Mouse (Mus musculus) forebrain, embryonic 13.5 days (tissue): ENCODE measurements around the gene Synpo2l. TPM values are rescaled to one million over a fixed set of nuclear protein-coding genes. Genes with fewer than 3 reads are reported as not detected.
A peak's percentile ranks its signal among the peaks of the same experiment; 100 is the strongest.

ENCODE experiments used
- ATAC-seq: fragments of 200-750 bp; cut with Nextera tagmentation; 2 replicates; pipeline ENCODE4 v1.8.0; 2017
- H3K27ac ChIP-seq: fragments of 300-500 bp; sonication (generic); 2 replicates; pipeline ENCODE4 v1.5.1; 2015; ENCODE audit warnings: inconsistent platforms, mild to moderate bottlenecking, moderate library complexity
- H3K27me3 ChIP-seq: fragments of 300-500 bp; sonication (generic); 2 replicates; pipeline ENCODE4 v1.6.1; 2015; ENCODE audit warnings: mild to moderate bottlenecking, inconsistent platforms
- H3K36me3 ChIP-seq: fragments of 300-500 bp; sonication (generic); 2 replicates; pipeline ENCODE4 v1.6.1; 2015; ENCODE audit warnings: mild to moderate bottlenecking, inconsistent platforms; ENCODE audit not compliant: poor library complexity, severe bottlenecking
- H3K4me1 ChIP-seq: fragments of 300-500 bp; sonication (generic); 2 replicates; pipeline ENCODE4 v1.6.1; 2015; ENCODE audit warnings: inconsistent platforms
- H3K4me2 ChIP-seq: fragments of 300-500 bp; sonication (generic); 2 replicates; pipeline ENCODE4 v1.6.1; 2015; ENCODE audit warnings: inconsistent platforms, mild to moderate bottlenecking, moderate library complexity
- H3K4me3 ChIP-seq: fragments of 300-500 bp; sonication (generic); 2 replicates; pipeline ENCODE4 v1.5.1; 2015; ENCODE audit warnings: mild to moderate bottlenecking, inconsistent platforms
- H3K9ac ChIP-seq: fragments of 300-500 bp; sonication (generic); 2 replicates; pipeline ENCODE4 v1.6.1; 2015; ENCODE audit warnings: mild to moderate bottlenecking, inconsistent platforms
- H3K9me3 ChIP-seq: fragments of 300-500 bp; sonication (generic); replicated peaks from 2 replicates; pipeline ENCODE4 v1.6.1; 2016; ENCODE audit warnings: inconsistent platforms
- WGBS: fragments of 180-500 bp; shearing (Covaris S2); methylation state at CpG from one replicate; pipeline ENCODE4 v1.1.7; 2015; 5-methylcytosine and 5-hydroxymethylcytosine counted together
- polyA plus RNA-seq: library from polyadenylated mRNA; unstranded; fragments of >200 nt; fragmentation: Nextera tagmentation; extraction: Ambion mirVana; gene quantifications from 2 replicates; pipeline ENCODE4 v1.2.1, GENCODE M21; 2015

The Synpo2l gene
- polyA plus RNA-seq, 1 experiment from 2014 or later, result 0.14 TPM

- ATAC-seq, result peak; percentile 70
- Histone ChIP-seq H3K27me3 (peaks cover 18% of the 10 kb centered on the region), H3K27ac (no peak overlapping the region; the same call in 1 of the 2 replicates), H3K4me3 (peak overlapping the region; percentile 73), H3K4me2 (peak overlapping the region; percentile 81), H3K9ac (peak overlapping the region; percentile 32; the same call in 1 of the 2 replicates), H3K9me3 (no peaks in the 10 kb centered on the region; the same call in 1 of the 2 replicates), H3K4me1 (peaks cover 25% of the 10 kb centered on the region), H3K36me3 (peaks cover 29% of the 10 kb centered on the region)
- WGBS, result 13% methylated on average over 13 of the region's 13 CpGs
Observed at GRCm38 (mm10) chr14:20673735-20674063, 5.5 kb upstream of the Synpo2l start.

GRCm38 (mm10) chr14:20672990-20673389, 4.8 kb upstream of the Synpo2l start:
- H3K4me3 ChIP-seq, result no peak overlapping the region
- ATAC-seq, result no peak
- WGBS, result 93% methylated on average over 2 of the region's 2 CpGs
- no peak overlapping the region for H3K27ac ChIP-seq
- no peaks in the 10 kb centered on the region; the same call in 1 of the 2 replicates for H3K9me3 ChIP-seq
- H3K36me3 ChIP-seq, result peaks cover 22% of the 10 kb centered on the region
- no peak overlapping the region for H3K9ac ChIP-seq
- peaks cover 25% of the 10 kb centered on the region for H3K4me1 ChIP-seq
- H3K27me3 ChIP-seq, result peaks cover 25% of the 10 kb centered on the region
- peak overlapping the region; percentile 81; the same call in 1 of the 2 replicates for H3K4me2 ChIP-seq

GRCm38 (mm10) chr14:20667469-20667868, 685 bp downstream of the Synpo2l start:
- ATAC-seq, result no peak
- no peaks in the 10 kb centered on the region for H3K9me3 ChIP-seq
- 67% methylated on average over 1 of the region's 1 CpGs for WGBS
- H3K27ac ChIP-seq, result no peak overlapping the region
- no peaks in the 10 kb centered on the region for H3K36me3 ChIP-seq
- H3K4me3 ChIP-seq, result no peak overlapping the region
- H3K4me2 ChIP-seq, result no peak overlapping the region
- peaks cover 6% of the 10 kb centered on the region; the same call in 1 of the 2 replicates for H3K4me1 ChIP-seq
- no peak overlapping the region for H3K9ac ChIP-seq
- peaks cover 44% of the 10 kb centered on the region for H3K27me3 ChIP-seq

- Histone ChIP-seq H3K4me3 (no peak overlapping the region), H3K27me3 (peaks cover 39% of the 10 kb centered on the region), H3K9me3 (no peaks in the 10 kb centered on the region), H3K9ac (no peak overlapping the region), H3K36me3 (no peaks in the 10 kb centered on the region), H3K4me1 (peaks cover 20% of the 10 kb centered on the region), H3K27ac (no peak overlapping the region), H3K4me2 (no peak overlapping the region)
- no peak for ATAC-seq
- 42% methylated on average over 3 of the region's 3 CpGs for WGBS
Observed at GRCm38 (mm10) chr14:20664436-20664835, 3.7 kb downstream of the Synpo2l start.

- H3K27ac ChIP-seq, result no peak overlapping the region
- H3K27me3 ChIP-seq, result peaks cover 35% of the 10 kb centered on the region
- peaks cover 20% of the 10 kb centered on the region for H3K4me1 ChIP-seq
- 54% methylated on average over 2 of the region's 2 CpGs for WGBS
- H3K36me3 ChIP-seq, result no peaks in the 10 kb centered on the region
- no peak overlapping the region for H3K4me2 ChIP-seq
- no peaks in the 10 kb centered on the region for H3K9me3 ChIP-seq
- H3K9ac ChIP-seq, result no peak overlapping the region
- H3K4me3 ChIP-seq, result no peak overlapping the region
- ATAC-seq, result no peak
Observed at GRCm38 (mm10) chr14:20663601-20664000, 4.6 kb downstream of the Synpo2l start.

- H3K4me1 ChIP-seq, result peaks cover 20% of the 10 kb centered on the region
- H3K36me3 ChIP-seq, result no peaks in the 10 kb centered on the region
- peaks cover 27% of the 10 kb centered on the region for H3K27me3 ChIP-seq
- ATAC-seq, result no peak
- WGBS, result 92% methylated on average over 3 of the region's 3 CpGs
- no peak overlapping the region for H3K4me3 ChIP-seq
- H3K9ac ChIP-seq, result no peak overlapping the region
- H3K27ac ChIP-seq, result no peak overlapping the region
- no peaks in the 10 kb centered on the region for H3K9me3 ChIP-seq
- H3K4me2 ChIP-seq, result no peak overlapping the region
Observed at GRCm38 (mm10) chr14:20662740-20663139, 5.4 kb downstream of the Synpo2l start.

- peak overlapping the region; percentile 49 for H3K27ac ChIP-seq
- ATAC-seq, result peak; percentile 19; the same call in 1 of the 2 replicates
Observed at GRCm38 (mm10) chr14:20661661-20662331, 6.4 kb downstream of the Synpo2l start.

GRCm38 (mm10) chr14:20660827-20661660, 7.1 kb downstream of the Synpo2l start:
- Histone ChIP-seq H3K27ac (peak overlapping the region; percentile 49), H3K9ac (peak overlapping the region; percentile 76), H3K27me3 (peaks cover 23% of the 10 kb centered on the region), H3K4me2 (peak overlapping the region; percentile 90), H3K9me3 (no peaks in the 10 kb centered on the region), H3K36me3 (no peaks in the 10 kb centered on the region), H3K4me1 (peaks cover 20% of the 10 kb centered on the region), H3K4me3 (peak overlapping the region; percentile 55)
- ATAC-seq, result peak; percentile 91
- WGBS, result 2% methylated on average over 52 of the region's 52 CpGs

More at GRCm38 (mm10) chr14:20661661-20662331, 6.4 kb downstream of the Synpo2l start:
- H3K27me3 ChIP-seq, result peaks cover 23% of the 10 kb centered on the region
- peak overlapping the region; percentile 90 for H3K4me2 ChIP-seq
- H3K9ac ChIP-seq, result peak overlapping the region; percentile 76
- H3K9me3 ChIP-seq, result no peaks in the 10 kb centered on the region
- H3K4me1 ChIP-seq, result peaks cover 20% of the 10 kb centered on the region
- H3K36me3 ChIP-seq, result no peaks in the 10 kb centered on the region
- H3K4me3 ChIP-seq, result peak overlapping the region; percentile 55
- WGBS, result 7% methylated on average over 18 of the region's 19 CpGs

- Histone ChIP-seq H3K9ac (no peak overlapping the region), H3K36me3 (no peaks in the 10 kb centered on the region), H3K4me1 (peaks cover 20% of the 10 kb centered on the region), H3K4me3 (no peak overlapping the region), H3K27me3 (peaks cover 19% of the 10 kb centered on the region), H3K4me2 (no peak overlapping the region), H3K9me3 (no peaks in the 10 kb centered on the region), H3K27ac (no peak overlapping the region)
- WGBS, result 97% methylated on average over 7 of the region's 7 CpGs
- no peak for ATAC-seq
Observed at GRCm38 (mm10) chr14:20659687-20660086, 8.5 kb downstream of the Synpo2l start.

- Histone ChIP-seq H3K4me1 (peaks cover 14% of the 10 kb centered on the region), H3K27me3 (peaks cover 19% of the 10 kb centered on the region), H3K4me2 (no peak overlapping the region), H3K4me3 (no peak overlapping the region), H3K36me3 (no peaks in the 10 kb centered on the region), H3K9me3 (no peaks in the 10 kb centered on the region), H3K9ac (no peak overlapping the region), H3K27ac (no peak overlapping the region)
- no peak for ATAC-seq
- 87% methylated on average over 6 of the region's 6 CpGs for WGBS
Observed at GRCm38 (mm10) chr14:20658902-20659301, 9.3 kb downstream of the Synpo2l start.

GRCm38 (mm10) chr14:20658326-20658725, 9.8 kb downstream of the Synpo2l start:
- ATAC-seq, result no peak

GRCm38 (mm10) chr14:20656361-20656760, 11.8 kb downstream of the Synpo2l start, which contains the start of gene Myoz1:
Gene Myoz1 (minus strand): TSS chr14:20656540.
- Histone ChIP-seq H3K4me2 (no peak within 1 kb of the TSS), H3K9me3 (no peaks in the 10 kb centered on the region), H3K4me3 (no peak within 1 kb of the TSS), H3K36me3 (no peaks in the 10 kb centered on the region), H3K27me3 (0 out of 2 replicates have a peak, but pooled peaks cover 2% of the 10 kb centered on the region), H3K4me1 (peaks cover 4% of the 10 kb centered on the region), H3K27ac (no peak within 1 kb of the TSS), H3K9ac (no peak within 1 kb of the TSS)
- ATAC-seq, result no peak
- 36% methylated on average over 11 of the region's 11 CpGs for WGBS

More at GRCm38 (mm10) chr14:20658326-20658725, 9.8 kb downstream of the Synpo2l start:
- H3K4me3 ChIP-seq, result no peak overlapping the region
- H3K9ac ChIP-seq, result no peak overlapping the region
- H3K4me1 ChIP-seq, result peaks cover 14% of the 10 kb centered on the region
- no peak overlapping the region for H3K27ac ChIP-seq
- H3K36me3 ChIP-seq, result no peaks in the 10 kb centered on the region
- no peaks in the 10 kb centered on the region for H3K9me3 ChIP-seq
- H3K27me3 ChIP-seq, result peaks cover 18% of the 10 kb centered on the region
- no peak overlapping the region for H3K4me2 ChIP-seq
